Comparison of ENCODE assay signal across 12 mouse cellular contexts in the genomic region with DNA sequence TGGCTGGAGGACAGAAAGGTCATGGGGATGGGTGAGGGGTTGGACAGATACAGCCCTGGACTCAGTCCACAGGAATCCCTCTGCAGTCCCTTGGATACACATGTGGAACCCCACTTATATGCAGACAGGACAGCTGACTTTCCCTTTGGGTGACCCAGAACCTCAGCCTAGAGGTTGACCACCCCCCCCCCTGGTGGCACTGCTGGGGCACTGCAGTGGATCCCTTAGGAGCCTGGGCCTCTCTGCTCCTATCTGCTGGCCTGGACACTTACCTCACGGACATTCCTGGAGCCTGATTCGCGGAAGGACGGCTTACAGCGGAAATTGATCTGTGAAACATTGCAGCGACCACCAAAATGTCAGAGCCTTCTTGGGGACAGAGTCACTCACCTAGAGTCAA. TPM values are rescaled to one million over a fixed set of nuclear protein-coding genes. Genes with fewer than 3 reads are reported as not detected.
DNase-seq lines count a peak whose midpoint lies in the region; ATAC-seq and TF ChIP-seq lines count a peak whose summit lies in the region.
"Had no signal": no experiment of that assay in that cellular context is flagged by ENCODE, and none has a peak within 500 bp of the region (broad histone marks: within the 10 kb centered on the region; RNA-seq: fewer than 3 reads in every experiment).

No protein-coding gene starts in this region.

- ATAC-seq in liver, postnatal 0 days, result no peak
- no peak for ATAC-seq in liver, embryonic 12.5 days

- H3K9ac ChIP-seq in heart, adult 2 months (ENCODE audit: low read depth, low read length), result no peak overlapping the region
- H3K9ac ChIP-seq in liver, postnatal 0 days (replicated peaks), result no peak overlapping the region
- no peak overlapping the region for H3K9ac ChIP-seq in liver, embryonic 12.5 days
- H3K9ac ChIP-seq in MEL (ENCODE audit: control insufficient read depth, low read depth, low read length, poor library complexity, severe bottlenecking), result no peak overlapping the region

- H3K27ac ChIP-seq in heart, adult 2 months, result no peak overlapping the region
- H3K27ac ChIP-seq in liver, postnatal 0 days (ENCODE audit: low read depth), result no peak overlapping the region
- H3K27ac ChIP-seq in liver, embryonic 12.5 days, result no peak overlapping the region
- no peak overlapping the region for H3K27ac ChIP-seq in MEL (ENCODE audit: control insufficient read depth, low read depth, low read length)

- no peaks in the 10 kb centered on the region for H3K27me3 ChIP-seq in heart, adult 2 months (ENCODE audit: control insufficient read depth, insufficient read depth, low read length)
- no peaks in the 10 kb centered on the region for H3K27me3 ChIP-seq in liver, postnatal 0 days (ENCODE audit: insufficient read depth, low read length)
- no peaks in the 10 kb centered on the region for H3K27me3 ChIP-seq in liver, embryonic 12.5 days (replicated peaks)
- H3K27me3 ChIP-seq in MEL (ENCODE audit: control insufficient read depth in 1 of 2, insufficient read depth in 2 of 2, low read length in 2 of 2), result no peaks in the 10 kb centered on the region
- no peaks in the 10 kb centered on the region for H3K27me3 ChIP-seq in megakaryocyte, embryonic 14.5 days (replicated peaks)

- H3K4me1 ChIP-seq in heart, adult 2 months (ENCODE audit: control insufficient read depth, insufficient read depth, low read length), result peaks cover 7% of the 10 kb centered on the region
- H3K4me1 ChIP-seq in liver, postnatal 0 days (ENCODE audit: insufficient read depth), result peaks cover 14% of the 10 kb centered on the region
- H3K4me1 ChIP-seq in liver, embryonic 12.5 days, result peaks cover 39% of the 10 kb centered on the region
- peaks cover 0 to 2% of the 10 kb centered on the region in 2 experiments; a peak in 3 of 4 replicates for H3K4me1 ChIP-seq in MEL (ENCODE audit: control insufficient read depth in 1 of 2, insufficient read depth in 2 of 2, low read length in 2 of 2)
- peaks cover 95% of the 10 kb centered on the region for H3K4me1 ChIP-seq in megakaryocyte, embryonic 14.5 days

- H3K4me2 ChIP-seq in liver, postnatal 0 days (ENCODE audit: low read depth, low read length), result no peak overlapping the region
- H3K4me2 ChIP-seq in liver, embryonic 12.5 days, result no peak overlapping the region

- peaks cover 8% of the 10 kb centered on the region for H3K79me2 ChIP-seq in heart, adult 2 months (replicated peaks; ENCODE audit: control insufficient read depth, insufficient read depth, low read length)
- H3K79me2 ChIP-seq in MEL (ENCODE audit: control insufficient read depth, insufficient read depth, low read length, poor library complexity), result peaks cover 10% of the 10 kb centered on the region

- intact Hi-C loops in heart, adult 2 months (cut with DNase I), result no loop called here
- intact Hi-C loops in left cerebral cortex, postnatal 25 days (cut with DNase I), result loop anchor here (5.0 kb wide), 1 partner anchor 115 kb away; no protein-coding TSS in a partner anchor

- TF ChIP-seq RAD21 in MEL (IDR thresholded peaks at IDR 0.05; ENCODE audit: low read depth, low read length), result peak; percentile 11; the same call in 1 of the 2 replicates

- no peak for DNase-seq in heart, adult 2 months
- no peak for DNase-seq in heart, adult 11 months
- DNase-seq in liver, postnatal 0 days, result peak; percentile 51
- DNase-seq in MEL (ENCODE audit: low read depth, low spot score), result peak; percentile 44
- no peak for DNase-seq in left cerebral cortex, postnatal 25 days (ENCODE audit: low spot score in 2 of 2)
- no peak for DNase-seq in cerebellum, adult 18-20 months
- DNase-seq: heart, postnatal 10 days; kidney, postnatal 10 days had no signal

- 55% methylated on average over 6 of the region's 6 CpGs for WGBS in heart, adult 2 months
- 87% methylated on average over 6 of the region's 6 CpGs for WGBS in liver, postnatal 0 days (ENCODE audit: insufficient replicate concordance)
- WGBS in liver, embryonic 12.5 days (ENCODE audit: insufficient replicate concordance), result 82% methylated on average over 6 of the region's 6 CpGs

- no peaks in the 10 kb centered on the region for H3K9me3 ChIP-seq in liver, postnatal 0 days (ENCODE audit: low read length)
- H3K9me3 ChIP-seq in liver, embryonic 12.5 days (replicated peaks), result no peaks in the 10 kb centered on the region
- H3K9me3 ChIP-seq in MEL (replicated peaks; ENCODE audit: insufficient read depth, low read length), result no peaks in the 10 kb centered on the region
- H3K9me3 ChIP-seq in megakaryocyte, embryonic 14.5 days, result no peaks in the 10 kb centered on the region

- H3K4me3 ChIP-seq in heart, adult 2 months, result no peak overlapping the region
- H3K4me3 ChIP-seq in liver, postnatal 0 days (ENCODE audit: low read depth, low read length), result no peak overlapping the region
- H3K4me3 ChIP-seq in liver, embryonic 12.5 days, result no peak overlapping the region
- H3K4me3 ChIP-seq in MEL (ENCODE audit: control insufficient read depth in 1 of 2, insufficient read depth in 1 of 2, low read depth in 2 of 2, low read length in 2 of 2), result no peak overlapping the region
- peak overlapping the region; percentile 46 for H3K4me3 ChIP-seq in megakaryocyte, embryonic 14.5 days (replicated peaks)

- no peak for TF ChIP-seq POLR2A in heart, adult 2 months (IDR thresholded peaks at IDR 0.05; ENCODE audit: insufficient read depth, low read depth, low read length)
- TF ChIP-seq POLR2A in MEL (IDR thresholded peaks at IDR 0.05; ENCODE audit: control insufficient read depth in 1 of 2, insufficient read depth in 1 of 2, low read depth in 1 of 2, low read length in 2 of 2, poor library complexity in 1 of 2), result peak in 1 of 2 experiments; percentile 39; a peak in 1 of 4 replicates

- no peak for TF ChIP-seq EP300 in heart, adult 2 months (IDR thresholded peaks at IDR 0.05; ENCODE audit: insufficient read depth, low read depth, low read length)
- no peak for TF ChIP-seq EP300 in liver, postnatal 0 days (IDR thresholded peaks at IDR 0.05; ENCODE audit: low read depth)
- no peak for TF ChIP-seq EP300 in MEL (IDR thresholded peaks at IDR 0.05; ENCODE audit: low read depth in 1 of 2, low read length in 2 of 2)

- no peaks in the 10 kb centered on the region for H3K36me3 ChIP-seq in heart, adult 2 months (ENCODE audit: control insufficient read depth, insufficient read depth, low read length)
- peaks cover 68% of the 10 kb centered on the region for H3K36me3 ChIP-seq in liver, postnatal 0 days (replicated peaks; ENCODE audit: insufficient read depth, low read length)
- H3K36me3 ChIP-seq in liver, embryonic 12.5 days, result peaks cover 88% of the 10 kb centered on the region
- peaks cover under 1 to 5% of the 10 kb centered on the region in 2 experiments; a peak in 2 of 4 replicates for H3K36me3 ChIP-seq in MEL (ENCODE audit: control insufficient read depth in 1 of 2, insufficient read depth in 2 of 2, low read length in 2 of 2)
- peaks cover 96% of the 10 kb centered on the region for H3K36me3 ChIP-seq in megakaryocyte, embryonic 14.5 days (replicated peaks; ENCODE audit: low read length)

- TF ChIP-seq CTCF in heart, adult 2 months (IDR thresholded peaks at IDR 0.05), result peak; percentile 47
- TF ChIP-seq CTCF in liver, postnatal 0 days (IDR thresholded peaks at IDR 0.05; ENCODE audit: low read depth), result peak; percentile 65
- peak; percentile 53 to 69 (median 54) for TF ChIP-seq CTCF in MEL (IDR thresholded peaks at IDR 0.05 in 2 of 3, conservative IDR thresholded peaks at IDR 0.05 in 1 of 3; ENCODE audit: control insufficient read depth in 1 of 3, insufficient read depth in 1 of 3, low read depth in 2 of 3, low read length in 3 of 3, poor library complexity in 1 of 3, severe bottlenecking in 1 of 3)

RNA-seq across cellular contexts. Expression of a gene that starts 3.1 kb away (rescaled TPM):
- total RNA-seq in heart, adult 2 months (2021), result not detected
- polyA plus RNA-seq in heart, adult 2 months (2012; rRNA removed), result not detected in 2 replicates
- polyA plus RNA-seq in liver, postnatal 0 days (2015; fragmentation: Nextera tagmentation; extraction: Ambion mirVana), result 0.13 and 0.20 TPM in 2 replicates
- polyA plus RNA-seq in liver, embryonic 12.5 days (2016; fragmentation: Nextera tagmentation; extraction: Ambion mirVana), result 2.3 and 2.5 TPM in 2 replicates
- 0.85 and 1.2 TPM in 2 replicates for total RNA-seq in MEL (2012; rRNA removed)
- polyA plus RNA-seq in MEL (2012; ENCODE audit: insufficient read depth in 1 of 2, insufficient read length in 2 of 2, low read depth in 1 of 2, low replicate concordance in 2 of 2, missing spikeins in 1 of 2), result 10 to 100 TPM in 1 of 2 experiments, not detected in 1; 22.7 TPM
- polyA plus RNA-seq in megakaryocyte, embryonic 14.5 days (2012; ENCODE audit: insufficient read depth, low replicate concordance), result not detected in 2 replicates
- total RNA-seq in left cerebral cortex, postnatal 25 days (2021), result not detected
- total RNA-seq: adrenal gland, adult 18-20 months; heart, postnatal 10 days; left cerebral cortex, postnatal 10 days had no signal

RNA-seq across cellular contexts. Expression of a gene that starts 10.3 kb away (rescaled TPM):
- 1 to 10 TPM; 2.5 to 2.8 TPM for total RNA-seq in heart, adult 2 months (2021)
- 4.1 and 5.4 TPM in 2 replicates for polyA plus RNA-seq in heart, adult 2 months (2012; rRNA removed)
- 5.0 and 6.8 TPM in 2 replicates for polyA plus RNA-seq in liver, postnatal 0 days (2015; fragmentation: Nextera tagmentation; extraction: Ambion mirVana)
- 137 and 140 TPM in 2 replicates for polyA plus RNA-seq in liver, embryonic 12.5 days (2016; fragmentation: Nextera tagmentation; extraction: Ambion mirVana)
- 0.19 and 0.59 TPM in 2 replicates for total RNA-seq in MEL (2012; rRNA removed)
- 1 to 10 TPM in 1 of 2 experiments, not detected in 1; 3.4 TPM for polyA plus RNA-seq in MEL (2012; ENCODE audit: insufficient read depth in 1 of 2, insufficient read length in 2 of 2, low read depth in 1 of 2, low replicate concordance in 2 of 2, missing spikeins in 1 of 2)
- 45.5 and 59.2 TPM in 2 replicates for polyA plus RNA-seq in megakaryocyte, embryonic 14.5 days (2012; ENCODE audit: insufficient read depth, low replicate concordance)
- 10 to 100 TPM; 18.3 to 19.6 TPM for total RNA-seq in left cerebral cortex, postnatal 25 days (2021)

RNA-seq across cellular contexts. Expression of a gene that starts 15.3 kb away (rescaled TPM):
- not detected for total RNA-seq in heart, adult 2 months (2021)
- polyA plus RNA-seq in heart, adult 2 months (2012; rRNA removed), result 0.14 and 0.29 TPM in 2 replicates
- not detected in 2 replicates for polyA plus RNA-seq in liver, postnatal 0 days (2015; fragmentation: Nextera tagmentation; extraction: Ambion mirVana)
- polyA plus RNA-seq in liver, embryonic 12.5 days (2016; fragmentation: Nextera tagmentation; extraction: Ambion mirVana), result 0.17 TPM in 1 of 2 replicates, not detected in the other
- 23.9 and 29.0 TPM in 2 replicates for total RNA-seq in MEL (2012; rRNA removed)
- 10 to 100 TPM in 1 of 2 experiments, not detected in 1; 21.5 TPM for polyA plus RNA-seq in MEL (2012; ENCODE audit: insufficient read depth in 1 of 2, insufficient read length in 2 of 2, low read depth in 1 of 2, low replicate concordance in 2 of 2, missing spikeins in 1 of 2)
- 0.92 and 2.8 TPM in 2 replicates for polyA plus RNA-seq in megakaryocyte, embryonic 14.5 days (2012; ENCODE audit: insufficient read depth, low replicate concordance)
- 10 to 100 TPM; 41.6 to 55.1 TPM for total RNA-seq in left cerebral cortex, postnatal 25 days (2021)

RNA-seq across cellular contexts. Expression of a gene that starts 33.3 kb away (rescaled TPM):
- 10 to 100 TPM; 35.5 to 37.5 TPM for total RNA-seq in heart, adult 2 months (2021)
- polyA plus RNA-seq in heart, adult 2 months (2012; rRNA removed), result 102 and 118 TPM in 2 replicates
- polyA plus RNA-seq in liver, postnatal 0 days (2015; fragmentation: Nextera tagmentation; extraction: Ambion mirVana), result 13.9 and 15.9 TPM in 2 replicates
- 46.9 and 48.8 TPM in 2 replicates for polyA plus RNA-seq in liver, embryonic 12.5 days (2016; fragmentation: Nextera tagmentation; extraction: Ambion mirVana)
- total RNA-seq in MEL (2012; rRNA removed), result 65.6 and 66.1 TPM in 2 replicates
- 100 to 1,000 TPM in 1 of 2 experiments, not detected in 1; 165 TPM for polyA plus RNA-seq in MEL (2012; ENCODE audit: insufficient read depth in 1 of 2, insufficient read length in 2 of 2, low read depth in 1 of 2, low replicate concordance in 2 of 2, missing spikeins in 1 of 2)
- polyA plus RNA-seq in megakaryocyte, embryonic 14.5 days (2012; ENCODE audit: insufficient read depth, low replicate concordance), result 303 and 682 TPM in 2 replicates
- 100 to 1,000 TPM; 556 to 558 TPM for total RNA-seq in left cerebral cortex, postnatal 25 days (2021)

Comparison
In these comparisons a context has a peak if more than half of its experiments do, and no peak if none do; other contexts are left out.
1. DNase-seq: peak in liver, postnatal 0 days (single experiment) and MEL (single experiment); none in heart, adult 2 months (0 of 2), heart, adult 11 months (single experiment), left cerebral cortex, postnatal 25 days (0 of 2) and cerebellum, adult 18-20 months (0 of 2).
2. Peak in every context shown above with its lines, with median percentiles within 50 percentile points of each other: CTCF ChIP-seq.